Mouse (Mus musculus): ENCODE results near the gene Lmo3. TPM values are rescaled to one million over a fixed set of nuclear protein-coding genes. Genes with fewer than 3 reads are reported as not detected.

Lmo3 gene
- polyA plus RNA-seq, 1 experiment, result 8.7 TPM

DNA sequence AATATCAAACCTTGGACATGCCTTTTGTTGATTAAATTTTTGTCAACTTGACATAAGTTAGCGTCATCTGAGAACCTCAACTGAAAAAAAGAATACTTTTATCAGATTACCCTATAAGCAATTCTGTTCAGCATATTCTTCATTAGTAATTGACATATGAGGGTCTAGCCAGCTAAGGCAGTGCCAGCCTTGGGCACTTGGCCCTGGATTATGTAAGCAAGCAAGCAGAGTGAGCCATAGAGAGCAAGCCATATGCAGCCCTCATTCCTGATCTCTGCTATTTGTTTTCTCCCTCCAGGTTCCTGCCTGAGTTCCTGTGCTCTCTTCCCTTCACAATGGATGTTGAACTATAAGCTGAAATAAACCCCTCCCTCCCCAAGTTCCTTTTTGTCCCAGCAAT lies 182.9 kb downstream of the Lmo3 start:
- no peaks in the 10 kb centered on the region for H3K4me1 ChIP-seq (ENCODE audit: control insufficient read depth, insufficient read depth, low read length)
- WGBS, result 85% methylated on average over 1 of the region's 1 CpGs
- H3K4me3 ChIP-seq (replicated peaks; ENCODE audit: insufficient read depth, low read depth, low read length), result no peak overlapping the region
- H3K27ac ChIP-seq (ENCODE audit: insufficient read depth, low read length), result no peak overlapping the region
- TF ChIP-seq CTCF (IDR thresholded peaks at IDR 0.05; ENCODE audit: borderline replicate concordance, insufficient read depth, low read depth, low read length) (no peak), POLR2A (IDR thresholded peaks at IDR 0.05; ENCODE audit: borderline replicate concordance, insufficient read depth, low read length) (no peak)
- H3K27me3 ChIP-seq (ENCODE audit: control insufficient read depth, insufficient read depth, low read length), result no peaks in the 10 kb centered on the region
- DNase-seq, result no peak

DNA sequence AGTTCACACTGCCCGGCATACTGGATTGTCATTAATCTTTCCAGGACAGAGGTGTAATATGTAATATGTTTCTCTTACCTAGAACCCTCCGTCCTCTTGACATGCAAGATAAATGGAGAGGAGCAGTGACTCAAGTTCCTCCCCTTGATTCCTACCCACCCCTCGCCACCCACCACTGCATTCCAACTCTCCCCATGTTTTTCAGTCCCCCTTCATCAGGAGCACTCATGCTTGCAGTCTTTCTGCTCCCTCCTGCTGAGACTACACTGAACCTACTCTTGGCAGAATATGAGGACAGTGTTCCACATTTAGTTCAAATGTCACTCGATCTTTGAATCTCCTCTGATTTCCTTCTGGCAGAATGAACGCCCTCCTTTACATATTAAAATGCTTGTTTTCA lies 190.7 kb downstream of the Lmo3 start:
- Histone ChIP-seq H3K4me3 (replicated peaks; ENCODE audit: insufficient read depth, low read depth, low read length) (no peak overlapping the region), H3K27me3 (ENCODE audit: control insufficient read depth, insufficient read depth, low read length) (no peaks in the 10 kb centered on the region), H3K4me1 (ENCODE audit: control insufficient read depth, insufficient read depth, low read length) (no peaks in the 10 kb centered on the region), H3K27ac (ENCODE audit: insufficient read depth, low read length) (no peak overlapping the region)
- TF ChIP-seq CTCF (IDR thresholded peaks at IDR 0.05; ENCODE audit: borderline replicate concordance, insufficient read depth, low read depth, low read length), result no peak
- no peak for DNase-seq
- WGBS, result 41% methylated on average over 5 of the region's 5 CpGs

DNA sequence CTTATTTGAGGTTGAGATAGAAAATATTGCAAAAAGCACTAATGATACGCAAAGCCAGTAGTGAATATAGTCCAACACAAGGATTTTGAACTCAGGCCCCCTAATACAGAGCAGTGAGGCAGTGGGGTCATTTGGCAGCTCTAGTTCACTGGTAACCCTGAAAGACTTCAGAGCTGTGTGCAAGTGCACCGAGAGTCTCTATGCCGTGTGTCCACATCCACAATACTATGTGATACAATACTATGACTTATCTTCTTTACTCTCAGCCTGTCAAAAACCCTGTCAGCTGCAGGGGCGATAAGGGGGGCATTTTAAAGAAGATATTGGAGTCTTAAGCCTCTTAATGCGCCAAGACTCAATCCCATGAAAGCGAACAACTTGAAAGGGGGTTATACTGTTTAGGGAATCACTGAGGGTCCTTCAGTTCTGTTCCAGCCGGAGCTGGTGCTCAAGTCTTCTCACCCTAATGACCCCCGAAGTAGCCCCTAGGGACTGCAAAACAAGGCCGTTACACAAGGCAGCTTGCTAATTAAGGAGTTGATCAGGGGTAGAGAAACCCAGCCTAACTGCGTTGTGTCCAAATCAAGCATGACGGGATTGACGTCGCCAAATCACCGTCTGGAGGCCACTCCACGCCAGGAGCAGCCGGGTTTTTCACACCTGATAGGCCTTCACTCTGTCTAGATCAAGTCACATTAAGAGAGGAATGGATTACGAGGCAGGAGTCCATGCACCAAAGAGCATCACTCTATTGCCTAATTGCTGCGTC lies 193.4 kb downstream of the Lmo3 start:
- TF ChIP-seq CTCF (IDR thresholded peaks at IDR 0.05; ENCODE audit: borderline replicate concordance, insufficient read depth, low read depth, low read length) (no peak), POLR2A (IDR thresholded peaks at IDR 0.05; ENCODE audit: borderline replicate concordance, insufficient read depth, low read length) (no peak)
- no peaks in the 10 kb centered on the region for H3K4me1 ChIP-seq (ENCODE audit: control insufficient read depth, insufficient read depth, low read length)
- DNase-seq, result no peak
- H3K27me3 ChIP-seq (ENCODE audit: control insufficient read depth, insufficient read depth, low read length), result no peaks in the 10 kb centered on the region
- H3K4me3 ChIP-seq (replicated peaks; ENCODE audit: insufficient read depth, low read depth, low read length), result no peak overlapping the region
- no peak overlapping the region for H3K27ac ChIP-seq (ENCODE audit: insufficient read depth, low read length)
- 30% methylated on average over 18 of the region's 18 CpGs for WGBS

DNA sequence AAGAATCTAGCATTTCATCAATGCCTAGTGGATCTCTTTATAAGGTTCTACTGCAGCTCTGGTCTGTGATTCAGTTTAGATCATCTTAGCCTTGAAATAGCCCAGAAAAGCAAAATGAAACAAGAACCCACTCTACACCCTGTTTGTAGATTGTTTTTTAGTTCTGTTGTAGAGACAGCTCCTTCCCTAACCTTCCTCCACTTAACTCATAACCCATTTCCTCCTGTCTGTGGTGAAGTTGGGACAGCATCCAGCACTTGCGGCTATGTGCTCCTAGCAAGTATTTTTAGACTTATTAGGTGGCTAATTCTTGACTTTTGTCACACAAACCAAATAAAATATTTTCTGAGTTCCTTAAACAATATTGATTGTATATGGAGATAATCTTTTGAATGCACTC lies 198.6 kb downstream of the Lmo3 start:
- no peak for DNase-seq
- no peak for TF ChIP-seq POLR2A (IDR thresholded peaks at IDR 0.05; ENCODE audit: borderline replicate concordance, insufficient read depth, low read length)
- TF ChIP-seq CTCF (IDR thresholded peaks at IDR 0.05; ENCODE audit: borderline replicate concordance, insufficient read depth, low read depth, low read length), result no peak
- Histone ChIP-seq H3K27ac (ENCODE audit: insufficient read depth, low read length) (no peak overlapping the region), H3K4me1 (ENCODE audit: control insufficient read depth, insufficient read depth, low read length) (no peaks in the 10 kb centered on the region), H3K4me3 (replicated peaks; ENCODE audit: insufficient read depth, low read depth, low read length) (no peak overlapping the region), H3K27me3 (ENCODE audit: control insufficient read depth, insufficient read depth, low read length) (no peaks in the 10 kb centered on the region)
- WGBS, result 58% methylated on average over 1 of the region's 1 CpGs

DNA sequence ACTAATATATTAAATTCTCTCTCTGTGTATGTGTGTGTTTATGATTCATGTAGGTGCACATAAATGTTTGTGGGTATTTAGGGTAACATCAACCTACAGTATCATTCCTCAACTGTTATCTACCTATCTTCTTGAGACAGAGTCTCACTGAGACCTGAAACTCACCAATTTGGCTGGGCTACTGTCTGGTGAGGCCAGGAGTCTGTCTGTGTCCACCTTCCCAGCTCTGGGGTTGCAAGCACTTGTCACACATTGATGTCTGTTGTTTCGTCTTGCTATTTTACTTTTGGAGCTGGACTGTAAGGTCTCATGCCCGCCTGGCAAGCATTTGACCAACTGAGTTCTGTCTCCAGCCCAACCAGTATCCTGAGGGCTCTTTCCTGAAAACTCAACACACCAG lies 210.6 kb downstream of the Lmo3 start:
- TF ChIP-seq CTCF (IDR thresholded peaks at IDR 0.05; ENCODE audit: borderline replicate concordance, insufficient read depth, low read depth, low read length), result no peak
- TF ChIP-seq POLR2A (IDR thresholded peaks at IDR 0.05; ENCODE audit: borderline replicate concordance, insufficient read depth, low read length), result no peak
- no peak for DNase-seq
- 87% methylated on average over 2 of the region's 2 CpGs for WGBS
- Histone ChIP-seq H3K27me3 (ENCODE audit: control insufficient read depth, insufficient read depth, low read length) (no peaks in the 10 kb centered on the region), H3K4me1 (ENCODE audit: control insufficient read depth, insufficient read depth, low read length) (no peaks in the 10 kb centered on the region), H3K27ac (ENCODE audit: insufficient read depth, low read length) (no peak overlapping the region), H3K4me3 (replicated peaks; ENCODE audit: insufficient read depth, low read depth, low read length) (no peak overlapping the region)

DNA sequence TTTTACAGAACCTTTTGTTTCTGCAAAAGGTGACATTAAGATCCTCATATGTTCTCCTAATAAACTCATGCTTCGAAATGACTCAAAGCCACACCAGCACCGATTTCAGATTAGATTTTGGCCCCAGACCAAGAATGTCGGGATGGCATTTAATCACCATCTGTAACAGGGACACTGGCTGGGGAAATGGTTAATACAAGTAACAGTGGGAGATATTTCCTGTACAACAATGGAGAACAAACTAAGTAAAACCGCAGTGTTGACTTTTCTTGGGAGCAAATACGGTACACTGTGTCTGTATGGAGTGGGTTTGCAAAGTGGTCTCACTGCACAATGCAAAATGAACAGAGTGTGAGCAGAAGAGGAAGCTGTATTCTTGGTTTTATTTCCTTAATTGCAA lies 217.7 kb downstream of the Lmo3 start:
- no peak for TF ChIP-seq CTCF (IDR thresholded peaks at IDR 0.05; ENCODE audit: borderline replicate concordance, insufficient read depth, low read depth, low read length)
- TF ChIP-seq POLR2A (IDR thresholded peaks at IDR 0.05; ENCODE audit: borderline replicate concordance, insufficient read depth, low read length), result no peak
- Histone ChIP-seq H3K27ac (ENCODE audit: insufficient read depth, low read length) (no peak overlapping the region), H3K4me3 (replicated peaks; ENCODE audit: insufficient read depth, low read depth, low read length) (no peak overlapping the region), H3K4me1 (ENCODE audit: control insufficient read depth, insufficient read depth, low read length) (no peaks in the 10 kb centered on the region), H3K27me3 (ENCODE audit: control insufficient read depth, insufficient read depth, low read length) (no peaks in the 10 kb centered on the region)
- WGBS, result 12% methylated on average over 5 of the region's 5 CpGs
- DNase-seq, result peak in 1 of 2 experiments; percentile 18

DNA sequence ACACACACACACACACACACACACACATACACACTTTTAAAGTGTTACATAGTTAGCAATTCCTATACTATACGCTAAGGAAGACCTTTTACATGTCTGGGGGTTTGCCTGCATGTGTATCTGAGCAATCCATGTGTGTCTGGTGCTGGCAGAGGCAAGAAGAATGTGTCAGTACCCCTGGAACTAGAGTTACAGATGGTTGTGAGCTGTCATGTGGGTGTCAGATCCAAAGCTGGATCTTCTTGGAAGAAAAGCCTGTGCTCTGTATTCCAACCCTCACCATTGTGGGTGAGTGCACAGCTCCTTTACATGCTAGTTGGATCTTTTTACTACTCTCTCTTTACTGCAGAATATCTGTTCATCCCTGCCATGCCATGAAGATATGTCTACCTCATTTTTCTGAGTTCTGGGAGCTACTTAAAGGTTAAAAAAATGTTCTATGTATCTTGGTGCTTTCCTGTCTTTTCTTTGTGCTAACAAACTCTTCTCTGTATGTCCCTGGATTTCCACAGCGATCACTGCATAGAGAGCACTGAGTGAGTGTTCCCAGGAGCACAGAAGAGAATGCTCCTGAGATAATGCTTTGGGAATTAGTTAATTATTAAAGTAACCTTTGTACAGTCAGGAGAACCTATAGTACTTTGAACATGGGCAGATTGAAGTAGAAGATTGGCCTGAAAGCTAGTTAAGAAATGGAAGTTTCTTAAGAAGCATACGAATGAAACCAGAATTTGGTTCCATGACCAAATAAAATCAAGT lies 231.0 kb downstream of the Lmo3 start:
- whole genome bisulfite sequencing, result 88% methylated on average over 3 of the region's 3 CpGs
- no peak for DNase-seq
- Histone ChIP-seq H3K27me3 (ENCODE audit: control insufficient read depth, insufficient read depth, low read length) (no peaks in the 10 kb centered on the region), H3K4me1 (ENCODE audit: control insufficient read depth, insufficient read depth, low read length) (no peaks in the 10 kb centered on the region), H3K4me3 (replicated peaks; ENCODE audit: insufficient read depth, low read depth, low read length) (no peak overlapping the region), H3K27ac (ENCODE audit: insufficient read depth, low read length) (no peak overlapping the region)
- TF ChIP-seq CTCF (IDR thresholded peaks at IDR 0.05; ENCODE audit: borderline replicate concordance, insufficient read depth, low read depth, low read length) (no peak), POLR2A (IDR thresholded peaks at IDR 0.05; ENCODE audit: borderline replicate concordance, insufficient read depth, low read length) (no peak)

DNA sequence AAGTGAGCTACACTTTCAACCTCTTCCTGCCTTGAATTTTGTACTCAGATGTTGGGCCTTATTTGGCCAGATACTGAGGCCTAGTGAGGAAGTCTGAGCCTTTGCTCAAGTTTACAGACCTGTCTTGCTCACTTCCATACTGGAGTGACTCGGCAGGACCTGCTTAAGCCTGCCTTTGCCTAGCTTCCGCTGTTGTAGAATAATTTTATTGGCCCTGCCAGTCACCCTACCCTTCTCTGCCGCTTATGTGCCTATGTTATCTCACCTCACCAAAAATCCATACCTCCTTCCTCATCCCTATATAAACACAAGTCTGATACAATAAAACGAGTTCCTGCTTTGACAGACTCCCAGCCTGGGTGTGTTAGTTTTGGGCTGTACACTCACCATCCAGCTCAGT lies 235.2 kb downstream of the Lmo3 start:
- H3K27me3 ChIP-seq (ENCODE audit: control insufficient read depth, insufficient read depth, low read length), result no peaks in the 10 kb centered on the region
- H3K4me1 ChIP-seq (ENCODE audit: control insufficient read depth, insufficient read depth, low read length), result no peaks in the 10 kb centered on the region
- 87% methylated on average over 4 of the region's 4 CpGs for WGBS
- H3K27ac ChIP-seq (ENCODE audit: insufficient read depth, low read length), result no peak overlapping the region
- H3K4me3 ChIP-seq (replicated peaks; ENCODE audit: insufficient read depth, low read depth, low read length), result no peak overlapping the region
- DNase-seq, result no peak
- TF ChIP-seq POLR2A (IDR thresholded peaks at IDR 0.05; ENCODE audit: borderline replicate concordance, insufficient read depth, low read length), result no peak
- TF ChIP-seq CTCF (IDR thresholded peaks at IDR 0.05; ENCODE audit: borderline replicate concordance, insufficient read depth, low read depth, low read length), result no peak
